Mouse (Mus musculus) MEL (cell line): ENCODE results near the gene Gstp1.

Experiments
- CTCF ChIP-seq, 3 experiments: IDR thresholded peaks in 2 of 3; conservative IDR thresholded peaks in 1 of 3; 2 replicates each; pipeline ENCODE4 v1.5.1; 2011 to 2012; ENCODE audit warnings: low read length in 3 of 3, low read depth in 2 of 3, mild to moderate bottlenecking in 2 of 3, improper control_type of control experiment in 1 of 3, inconsistent platforms in 1 of 3, mixed read lengths in 1 of 3, moderate library complexity in 1 of 3; ENCODE audit not compliant: control insufficient read depth in 1 of 3, insufficient read depth in 1 of 3, poor library complexity in 1 of 3, severe bottlenecking in 1 of 3
- ZC3H11A ChIP-seq: IDR thresholded peaks from 2 replicates; pipeline ENCODE4 v1.6.1; 2012; ENCODE audit warnings: low read depth, mild to moderate bottlenecking, inconsistent platforms, low read length, improper control_type of control experiment

DNA sequence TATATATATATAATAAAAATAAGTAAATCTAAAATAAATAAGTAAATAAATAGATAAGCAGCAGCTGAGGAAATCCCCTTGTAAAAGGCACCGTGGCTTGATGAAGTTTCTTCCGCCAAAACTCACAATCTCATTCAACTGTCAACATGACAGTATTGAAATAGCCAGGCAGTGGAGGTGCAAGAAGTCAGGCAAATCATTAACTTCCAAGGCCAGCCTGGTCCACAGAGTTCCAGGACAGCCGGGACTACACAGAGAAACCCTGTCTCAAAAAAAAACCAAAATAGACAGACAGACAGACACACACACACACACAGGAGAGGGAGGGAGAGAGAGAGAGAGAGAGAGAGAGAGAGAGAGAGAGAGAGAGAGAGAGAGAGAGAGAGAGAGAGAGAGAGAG, 4.5 kb downstream of the Gstp1 start:
- TF ChIP-seq ZC3H11A: no peak
- no peak for TF ChIP-seq CTCF (IDR thresholded peaks at IDR 0.05 in 2 of 3, conservative IDR thresholded peaks at IDR 0.05 in 1 of 3; ENCODE audit: control insufficient read depth in 1 of 3, insufficient read depth in 1 of 3, low read depth in 2 of 3, low read length in 3 of 3, poor library complexity in 1 of 3, severe bottlenecking in 1 of 3)
